Mouse (Mus musculus) lung, adult 2 months (tissue): ENCODE measurements around the gene Cd109.

Experiments
- CTCF ChIP-seq: fragments of 200-500 bp; IDR thresholded peaks from 2 replicates; pipeline ENCODE4 v1.5.1; 2011; ENCODE audit warnings: mild to moderate bottlenecking, low read length, control low read depth; ENCODE audit not compliant: insufficient read depth
- POLR2A ChIP-seq: fragments of 200-500 bp; IDR thresholded peaks from 2 replicates; pipeline ENCODE4 v1.6.1; 2011; ENCODE audit warnings: low read depth, mild to moderate bottlenecking, control low read depth, low read length, borderline replicate concordance; ENCODE audit errors: extremely low read depth

- TF ChIP-seq POLR2A (no peak), CTCF (no peak)
These were observed 36.5 kb upstream of the Cd109 start for GRCm38 (mm10) chr9:78578824-78579223.
